Mouse (Mus musculus): Measurements from ENCODE around the gene Ddx3x. TPM values are rescaled to one million over a fixed set of nuclear protein-coding genes. Genes with fewer than 3 reads are reported as not detected.

Ddx3x gene
- total and polyA plus RNA-seq, 3 experiments: 104 to 329 (median 196) TPM

DNA sequence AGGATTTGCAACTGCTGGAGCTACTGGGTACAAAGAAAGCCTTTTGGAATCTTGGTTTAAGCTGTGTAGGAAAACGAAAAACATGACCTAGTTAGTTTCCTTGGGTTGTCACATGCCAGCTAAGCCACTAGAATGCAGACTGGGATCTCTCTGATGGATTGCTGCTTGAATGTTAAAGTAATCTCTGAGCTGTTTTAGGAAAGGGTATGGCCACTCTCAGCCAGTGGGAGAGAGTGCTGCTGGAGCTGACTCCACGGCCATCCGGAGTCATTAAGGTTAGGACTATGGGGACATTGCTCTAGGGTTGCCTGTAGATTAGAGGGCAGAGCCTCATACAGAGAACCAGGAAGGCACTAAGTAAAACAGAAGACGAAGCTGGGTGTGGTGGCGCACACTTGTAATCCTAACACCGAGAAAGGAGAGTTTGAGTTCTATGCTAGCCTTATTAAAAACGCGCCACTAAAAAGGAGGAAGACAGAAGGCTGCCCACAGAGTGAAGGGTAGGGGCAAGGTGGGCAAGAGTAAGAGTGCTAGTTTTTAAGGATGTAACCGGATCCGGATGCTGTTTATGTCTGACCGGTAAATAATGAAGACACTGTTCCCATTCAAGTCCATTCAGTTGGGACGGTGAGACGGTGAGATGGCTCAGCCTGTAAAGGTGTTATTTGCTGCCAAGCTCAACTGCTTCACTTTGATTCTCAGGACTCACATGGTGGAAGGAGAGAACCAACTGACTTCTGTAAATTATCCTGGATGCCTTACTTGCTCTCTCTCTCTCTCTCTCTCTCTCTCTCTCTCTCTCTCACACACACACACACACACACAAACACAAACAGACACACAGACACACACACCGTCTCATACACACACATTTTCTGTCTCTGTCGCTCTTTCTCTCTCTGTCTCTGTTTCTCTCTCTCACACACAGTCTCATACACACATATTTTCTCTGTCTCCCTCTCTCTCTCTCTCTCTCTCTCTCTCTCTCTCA, 37.3 kb upstream of the Ddx3x start:
- Histone ChIP-seq H3K4me3 (replicated peaks in 1 of 3; ENCODE audit: low read depth in 2 of 3, low read length in 2 of 3, poor library complexity in 1 of 3) (no peak overlapping the region), H3K9me3 (replicated peaks; ENCODE audit: low read length) (no peaks in the 10 kb centered on the region), H3K4me1 (ENCODE audit: control insufficient read depth in 1 of 2, insufficient read depth in 2 of 2) (no peaks in the 10 kb centered on the region; a peak in 1 of 4 replicates), H3K4me2 (ENCODE audit: insufficient read depth, low read depth, poor library complexity, severe bottlenecking) (peak overlapping the region; percentile 64; the same call in 1 of the 2 replicates), H3K9ac (ENCODE audit: insufficient read depth, low read depth) (0 out of 2 replicates have a peak overlapping the region, but pooled peaks have one; percentile 8), H3K27me3 (replicated peaks) (no peaks in the 10 kb centered on the region), H3K27ac (ENCODE audit: insufficient read depth, low read depth) (no peak overlapping the region), H3K36me3 (replicated peaks in 1 of 2; ENCODE audit: control insufficient read depth in 1 of 2, insufficient read depth in 1 of 2, low read length in 1 of 2) (no peaks in the 10 kb centered on the region), H3K79me2 (replicated peaks; ENCODE audit: control insufficient read depth, extremely low read depth, insufficient read depth, poor library complexity, severe bottlenecking) (no peaks in the 10 kb centered on the region)
- in situ Hi-C loops (cut with MboI; ENCODE audit: low pct_ligation_motif_present, low pct_unique_long_range_greater_than_20kb, low sequenced_read_pairs) (loop anchor here (25.0 kb wide), 2 partner anchors 219 to 419 kb away; partner anchors contain the start of genes Gpr82 and Nyx), dilution Hi-C loops (cut with MboI; ENCODE audit: extremely low pct_ligation_motif_present, extremely low pct_unique_long_range_greater_than_20kb, low sequenced_read_pairs) (no loop called here)
- TF ChIP-seq ZMIZ1 (IDR thresholded peaks at IDR 0.05; ENCODE audit: low read depth, low read length) (no peak), BHLHE40 (IDR thresholded peaks at IDR 0.05; ENCODE audit: low read depth, low read length) (no peak), RCOR1 (conservative IDR thresholded peaks at IDR 0.05; ENCODE audit: low read depth, low read length) (no peak), GABPA (IDR thresholded peaks at IDR 0.05; ENCODE audit: insufficient replicate concordance, low read depth, low read length) (no peak), MYC (IDR thresholded peaks at IDR 0.05; ENCODE audit: low read depth, low read length) (no peak), IRF4 (IDR thresholded peaks at IDR 0.05; ENCODE audit: low read depth, low read length) (no peak), NRF1 (IDR thresholded peaks at IDR 0.05; ENCODE audit: low read depth, low read length) (no peak), JUND (conservative IDR thresholded peaks at IDR 0.05; ENCODE audit: low read depth, low read length) (no peak), E2F4 (IDR thresholded peaks at IDR 0.05; ENCODE audit: insufficient replicate concordance, low read depth, low read length) (no peak), USF1 (IDR thresholded peaks at IDR 0.05; ENCODE audit: low read depth, low read length) (no peak), CHD1 (IDR thresholded peaks at IDR 0.05; ENCODE audit: low read depth, low read length) (no peak), MAZ (IDR thresholded peaks at IDR 0.05; ENCODE audit: low read depth, low read length) (no peak)
- no peak for DNase-seq (ENCODE audit: extremely low read depth)

DNA sequence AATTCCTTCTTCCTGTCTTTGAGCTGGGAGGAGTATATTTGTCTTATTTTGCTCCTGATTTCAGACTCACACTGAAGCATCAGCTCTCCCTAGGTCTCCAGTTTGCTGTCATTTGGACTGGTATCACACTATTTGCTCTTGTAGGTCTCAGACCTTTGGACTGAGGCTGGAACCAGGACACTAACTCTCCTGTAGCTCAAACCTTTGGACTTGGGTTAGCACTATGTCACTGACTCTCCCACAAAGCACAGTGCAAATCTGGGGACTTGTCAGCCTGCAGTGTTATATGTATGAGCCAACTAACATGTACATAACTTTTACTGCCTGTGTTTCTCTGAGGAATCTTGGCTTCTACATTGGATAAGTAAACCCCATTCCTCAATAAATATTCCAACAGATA, 36.2 kb upstream of the Ddx3x start:
- no peaks in the 10 kb centered on the region; a peak in 1 of 4 replicates for H3K4me1 ChIP-seq (ENCODE audit: control insufficient read depth in 1 of 2, insufficient read depth in 2 of 2)
- H3K4me2 ChIP-seq (ENCODE audit: insufficient read depth, low read depth, poor library complexity, severe bottlenecking): no peak overlapping the region
- no peak overlapping the region for H3K27ac ChIP-seq (ENCODE audit: insufficient read depth, low read depth)
- no peaks in the 10 kb centered on the region for H3K9me3 ChIP-seq (replicated peaks; ENCODE audit: low read length)
- H3K36me3 ChIP-seq (replicated peaks in 1 of 2; ENCODE audit: control insufficient read depth in 1 of 2, insufficient read depth in 1 of 2, low read length in 1 of 2): no peaks in the 10 kb centered on the region
- dilution Hi-C loops (cut with MboI; ENCODE audit: extremely low pct_ligation_motif_present, extremely low pct_unique_long_range_greater_than_20kb, low sequenced_read_pairs): no loop called here
- no peaks in the 10 kb centered on the region for H3K79me2 ChIP-seq (replicated peaks; ENCODE audit: control insufficient read depth, extremely low read depth, insufficient read depth, poor library complexity, severe bottlenecking)
- H3K9ac ChIP-seq (ENCODE audit: insufficient read depth, low read depth): no peak overlapping the region
- H3K4me3 ChIP-seq (replicated peaks in 1 of 3; ENCODE audit: low read depth in 2 of 3, low read length in 2 of 3, poor library complexity in 1 of 3): no peak overlapping the region
- TF ChIP-seq BHLHE40 (IDR thresholded peaks at IDR 0.05; ENCODE audit: low read depth, low read length): no peak
- in situ Hi-C loops (cut with MboI; ENCODE audit: low pct_ligation_motif_present, low pct_unique_long_range_greater_than_20kb, low sequenced_read_pairs): loop anchor here (25.0 kb wide), 2 partner anchors 218 to 418 kb away; partner anchors contain the start of genes Gpr82 and Nyx
- no peaks in the 10 kb centered on the region for H3K27me3 ChIP-seq (replicated peaks)
- DNase-seq (ENCODE audit: extremely low read depth): no peak
